Mouse (Mus musculus): Measurements from ENCODE around the gene Rps29.
A peak's percentile ranks its signal among the peaks of the same experiment; 100 is the strongest.
"Not testable (repeated sequence)": the region's sequence is repeated elsewhere in the genome, so short reads cannot be mapped to it uniquely, and the experiment has no call there.

The Rps29 gene

DNA sequence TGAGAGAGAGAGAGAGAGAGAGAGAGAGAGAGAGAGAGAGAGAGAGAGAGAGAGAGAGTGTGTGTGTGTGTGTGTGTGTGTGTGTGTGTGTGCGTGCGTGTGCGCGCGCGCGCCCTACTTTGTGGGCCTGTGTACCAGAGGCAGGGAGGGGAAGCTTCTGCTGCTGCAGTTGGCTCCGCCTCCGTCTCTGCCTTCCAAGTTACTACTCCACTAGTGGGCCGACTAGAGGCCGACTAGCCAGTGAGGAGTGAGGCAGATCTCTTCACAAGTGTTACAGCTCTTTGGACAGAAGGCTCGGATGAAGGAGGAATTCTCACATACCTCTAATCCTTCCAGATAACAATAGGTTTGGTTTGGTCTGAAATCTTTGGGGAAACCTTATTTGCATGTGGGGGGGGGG, 20.4 kb upstream of the Rps29 start:
- no peak for DNase-seq (ENCODE audit: low read depth, low spot score)

DNA sequence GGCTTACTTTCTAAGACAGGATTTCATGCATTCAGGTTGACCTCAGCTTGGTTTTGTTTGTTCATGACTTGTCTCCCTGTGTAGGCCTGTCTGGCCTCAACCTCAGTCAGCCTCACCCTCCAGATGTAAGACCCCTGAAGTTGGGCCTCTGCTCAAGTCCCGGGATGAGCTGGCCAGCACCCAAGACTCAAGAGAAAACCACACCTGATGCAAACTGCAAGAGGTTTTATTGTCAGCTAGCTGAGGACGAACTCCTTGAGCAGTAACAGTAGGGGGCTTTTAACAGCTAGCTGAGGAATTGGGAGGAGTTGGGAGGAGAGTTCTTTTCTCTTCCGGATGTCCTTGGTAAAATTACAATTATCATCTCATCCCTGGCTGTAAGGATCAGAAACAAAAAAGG, 18.5 kb upstream of the Rps29 start:
- DNase-seq (ENCODE audit: low read depth, low spot score) = no peak

GRCm38 (mm10) chr12:69175975-69176374, 17.0 kb upstream of the Rps29 start:
- no peak for DNase-seq (ENCODE audit: low read depth, low spot score)

- DNase-seq (ENCODE audit: low read depth, low spot score) = no peak
Measured at GRCm38 (mm10) chr12:69171307-69171706, 12.3 kb upstream of the Rps29 start.

DNA sequence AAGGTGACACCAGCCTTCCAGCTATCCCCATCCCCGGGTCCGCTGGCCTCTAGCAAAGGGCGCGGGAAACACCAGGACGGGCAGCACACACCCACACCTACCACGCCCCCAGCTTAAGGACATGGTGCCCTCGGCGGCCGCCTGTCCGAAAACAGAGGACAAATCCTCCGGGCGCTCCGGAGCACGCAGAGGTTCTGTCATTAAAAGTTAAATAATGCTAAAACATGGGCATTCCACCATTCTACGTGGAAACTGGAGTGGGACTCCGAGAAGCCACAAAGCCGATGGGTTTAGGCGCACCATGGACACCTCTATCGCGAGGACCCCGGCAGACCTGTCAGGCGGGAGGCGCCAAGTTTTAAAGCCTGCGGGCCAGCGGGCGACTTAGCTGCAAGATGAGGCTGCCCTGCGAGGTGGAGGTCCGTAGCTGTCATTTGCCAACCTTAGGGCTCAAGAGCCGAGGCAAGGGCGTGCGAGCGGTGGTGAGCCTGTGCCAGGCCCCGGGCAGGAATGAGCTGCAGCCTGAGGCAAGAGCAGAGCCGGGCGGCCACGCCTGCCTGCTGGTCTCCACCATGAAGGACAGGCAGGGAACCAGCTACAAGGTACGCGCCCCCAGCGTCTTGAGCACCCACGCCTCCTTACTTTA, 9.6 kb upstream of the Rps29 start, which contains the start of gene Lrr1:
Lrr1 (plus strand) TSS at position 354 of the 646 bp plus-strand sequence.
- peak; percentile 89 for DNase-seq (ENCODE audit: low read depth, low spot score)

DNA sequence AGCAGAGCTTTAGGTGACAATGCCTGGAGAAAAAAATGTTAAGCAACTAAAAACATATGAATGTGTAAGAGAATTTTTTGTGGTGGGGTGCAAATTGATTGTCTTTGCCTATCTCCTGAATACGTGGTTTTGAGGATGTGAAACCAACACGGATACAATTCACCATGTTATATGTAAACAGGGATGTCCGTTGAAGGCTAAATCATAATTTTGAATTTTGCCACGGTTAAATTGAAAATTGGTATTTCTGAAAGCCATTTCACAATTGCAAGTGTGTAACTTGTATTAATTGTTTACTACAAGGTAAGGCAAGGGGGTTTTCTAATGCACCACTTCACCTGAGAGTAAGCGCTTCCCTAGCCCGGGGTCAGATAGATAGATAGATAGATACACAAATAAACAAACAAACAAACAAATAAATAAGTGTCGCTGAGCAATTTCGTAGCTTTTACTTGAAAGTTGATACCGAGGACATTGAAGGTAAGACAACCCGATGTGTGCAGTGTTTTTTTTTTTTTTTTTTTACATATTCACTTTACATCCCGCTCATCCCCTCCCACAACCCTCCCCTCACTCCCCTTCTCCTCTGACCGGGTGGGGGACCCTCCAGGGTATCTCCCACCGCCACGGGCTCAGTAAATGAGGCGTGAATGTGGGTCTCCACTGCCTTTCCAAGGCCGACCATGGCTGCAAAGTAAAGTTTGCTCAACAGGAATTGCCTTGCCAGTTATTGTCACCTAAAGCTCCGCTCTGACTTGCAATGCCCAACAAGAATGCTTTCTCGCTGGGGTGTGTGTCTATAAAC, 8.9 kb upstream of the Rps29 start:
- DNase-seq (ENCODE audit: low read depth, low spot score) = no peak

DNA sequence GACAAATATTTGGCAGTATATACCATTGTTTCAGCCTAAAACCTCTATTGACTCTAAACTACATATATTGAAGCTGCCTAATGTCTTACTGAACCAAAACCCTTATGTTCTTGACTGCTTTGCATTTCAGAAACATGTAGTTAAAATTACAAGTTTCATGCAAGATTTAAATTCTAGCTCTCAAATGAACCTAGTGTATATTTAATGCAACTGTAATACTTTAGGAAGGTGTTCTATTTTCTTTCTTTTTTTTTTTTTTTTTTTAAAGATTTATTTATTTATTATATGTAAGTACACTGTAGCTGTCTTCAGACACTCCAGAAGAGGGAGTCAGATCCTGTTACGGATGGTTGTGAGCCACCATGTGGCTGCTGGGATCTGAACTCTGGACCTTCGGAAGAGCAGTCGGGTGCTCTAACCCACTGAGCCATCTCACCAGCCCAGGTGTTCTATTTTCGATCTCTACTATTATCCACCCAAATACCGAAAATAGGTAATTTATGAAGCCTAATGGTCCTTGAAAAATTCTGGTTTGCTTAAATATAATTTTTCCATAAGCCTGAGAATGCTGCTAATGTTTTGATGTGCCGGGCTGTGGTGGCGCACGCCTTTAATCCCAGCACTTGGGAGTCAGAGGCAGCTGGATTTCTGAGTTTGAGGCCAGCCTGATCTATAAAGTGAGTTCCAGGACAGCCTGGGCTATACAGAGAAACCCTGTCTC, 8.0 kb upstream of the Rps29 start:
- not testable (repeated sequence) for DNase-seq (ENCODE audit: low read depth, low spot score)

- peak; percentile 60 for DNase-seq (ENCODE audit: low read depth, low spot score)
Measured at GRCm38 (mm10) chr12:69164904-69165303, 5.9 kb upstream of the Rps29 start.

DNA sequence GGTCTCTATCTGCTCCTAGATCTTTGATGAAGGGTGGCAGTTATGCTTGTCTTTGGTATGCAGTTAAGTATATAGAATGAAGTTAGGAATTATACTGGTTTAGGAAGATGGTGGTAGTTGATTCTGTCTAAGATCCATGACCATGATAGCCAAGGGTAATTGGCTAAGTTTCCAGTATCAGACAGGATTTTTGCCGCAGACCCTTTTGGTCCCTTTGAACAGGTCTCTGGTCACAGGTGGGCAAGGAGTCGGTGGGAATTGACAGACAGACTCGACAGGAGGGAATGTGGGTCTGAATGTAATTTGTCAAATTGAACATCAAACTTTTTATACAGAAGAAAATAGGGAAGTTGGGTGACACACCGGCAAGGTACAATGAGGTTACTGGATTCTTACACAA, 4.6 kb upstream of the Rps29 start:
- not testable (repeated sequence) for DNase-seq (ENCODE audit: low read depth, low spot score)

- DNase-seq (ENCODE audit: low read depth, low spot score) = not testable (repeated sequence)
Measured at GRCm38 (mm10) chr12:69160677-69161076, 1.7 kb upstream of the Rps29 start.

DNA sequence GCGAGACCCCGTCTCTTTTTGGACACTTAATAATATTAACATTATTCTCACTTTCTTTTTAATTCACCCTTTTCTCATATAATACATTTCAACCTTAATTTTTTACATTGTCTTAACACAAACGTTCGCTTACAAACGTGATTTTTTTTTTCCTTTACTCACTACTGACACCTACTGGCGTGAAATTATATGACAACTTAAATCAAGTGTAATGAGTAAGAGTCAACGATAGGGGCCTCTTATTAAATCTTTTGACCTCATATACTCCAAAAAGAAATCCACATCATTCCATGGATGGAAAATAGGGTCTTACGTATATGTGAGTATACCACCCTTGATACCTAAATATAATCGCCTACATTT, 573 bp upstream of the Rps29 start:
- peak; percentile 86 for DNase-seq (ENCODE audit: low read depth, low spot score)

GRCm38 (mm10) chr12:69158366-69158764, 621 bp downstream of the Rps29 start:
- DNase-seq (ENCODE audit: low read depth, low spot score) = no peak

- DNase-seq (ENCODE audit: low read depth, low spot score) = no peak
Measured at GRCm38 (mm10) chr12:69157107-69157506, 1.9 kb downstream of the Rps29 start.

DNA sequence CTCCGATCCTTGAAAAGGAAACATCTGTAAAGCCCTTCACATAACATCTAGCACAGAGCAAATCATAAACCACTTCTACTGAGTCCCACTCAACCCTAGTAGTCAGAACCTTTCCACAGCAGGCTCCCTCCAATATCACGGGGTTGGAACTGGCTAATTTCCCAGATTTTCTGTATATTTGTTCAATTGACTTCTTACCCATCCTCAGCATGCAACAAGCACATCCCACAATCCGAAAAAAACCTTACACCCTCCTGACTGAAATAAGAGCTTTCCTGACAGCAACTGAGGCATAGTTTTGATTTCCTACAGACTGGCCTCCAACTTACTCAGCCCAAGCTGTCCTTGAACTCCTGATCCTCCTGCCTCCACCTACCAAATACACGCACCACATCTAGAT, 2.5 kb downstream of the Rps29 start:
- no peak for DNase-seq (ENCODE audit: low read depth, low spot score)

DNA sequence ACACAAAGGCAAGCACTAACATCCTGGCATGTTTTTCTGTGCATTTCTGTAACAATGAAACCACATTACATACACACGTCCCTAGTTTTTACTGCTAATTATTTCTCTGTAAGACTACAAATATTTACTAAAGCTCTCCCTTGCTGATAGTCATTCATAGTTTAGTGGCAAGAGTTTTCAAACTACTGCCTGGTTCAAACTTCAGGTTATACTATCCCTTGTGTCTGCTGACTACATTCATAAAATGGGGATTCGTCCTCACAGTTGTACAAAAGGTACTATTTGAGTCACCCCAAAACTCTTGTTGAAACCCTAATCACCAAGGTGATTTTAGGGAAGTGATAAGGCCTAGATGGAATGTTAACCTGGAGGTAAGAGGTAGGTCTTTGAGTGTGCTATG, 3.1 kb downstream of the Rps29 start:
- no peak for DNase-seq (ENCODE audit: low read depth, low spot score)

DNA sequence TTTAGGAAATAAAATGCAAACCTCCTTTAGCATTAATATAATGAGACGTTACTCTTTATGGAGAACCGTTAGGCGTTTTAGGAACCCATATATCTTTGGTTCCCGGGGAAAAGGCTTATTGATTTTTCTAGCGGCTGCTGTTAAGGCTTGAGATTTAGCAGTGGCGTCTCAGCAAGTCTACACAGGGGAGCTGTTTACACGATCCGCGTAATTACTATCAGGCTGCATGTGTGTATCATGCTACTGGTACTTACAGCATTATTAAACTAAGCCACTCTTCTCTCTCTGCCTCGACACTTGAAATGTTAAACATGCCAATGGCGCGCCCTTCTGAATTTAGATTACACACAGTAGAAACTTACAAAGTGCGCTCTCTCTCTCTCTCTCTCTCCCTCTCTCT, 8.9 kb downstream of the Rps29 start:
- DNase-seq (ENCODE audit: low read depth, low spot score) = no peak

GRCm38 (mm10) chr12:69147166-69147735, 11.7 kb downstream of the Rps29 start:
- no peak for DNase-seq (ENCODE audit: low read depth, low spot score)

GRCm38 (mm10) chr12:69143460-69143859, 15.5 kb downstream of the Rps29 start:
- DNase-seq (ENCODE audit: low read depth, low spot score) = no peak

GRCm38 (mm10) chr12:69139841-69140240, 19.1 kb downstream of the Rps29 start:
- DNase-seq (ENCODE audit: low read depth, low spot score) = no peak

GRCm38 (mm10) chr12:69139201-69139600, 19.8 kb downstream of the Rps29 start:
- no peak for DNase-seq (ENCODE audit: low read depth, low spot score)

GRCm38 (mm10) chr12:69131981-69132380, 27.0 kb downstream of the Rps29 start:
- peak; percentile 72 for DNase-seq (ENCODE audit: low read depth, low spot score)

- no peak for DNase-seq (ENCODE audit: low read depth, low spot score)
Measured at GRCm38 (mm10) chr12:69131267-69131666, 27.7 kb downstream of the Rps29 start.
